Mouse (Mus musculus): ENCODE results near the gene Spag7.

GRCm38 (mm10) chr11:70654923-70655570, 14.2 kb downstream of the Spag7 start:
- TF ChIP-seq MAFK (IDR thresholded peaks at IDR 0.05; ENCODE audit: insufficient read depth, low read depth, low read length) (no peak), ZC3H11A (IDR thresholded peaks at IDR 0.05; ENCODE audit: borderline replicate concordance, low read depth, low read length) (no peak), CHD2 (IDR thresholded peaks at IDR 0.05; ENCODE audit: low read depth, low read length) (peak; percentile 49; the same call in 1 of the 2 replicates), ZNF384 (IDR thresholded peaks at IDR 0.05; ENCODE audit: low read depth, low read length) (no peak)
